Mouse (Mus musculus): ENCODE data around the gene Rnf128.
"Not testable (repeated sequence)": the region's sequence is repeated elsewhere in the genome, so short reads cannot be mapped to it uniquely, and the experiment has no call there.

The Rnf128 gene

GRCm38 (mm10) chrX:139562925-139563461 is at the start of gene Rnf128:
Gene Rnf128, plus strand, starts transcription at chrX:139563316.
- in situ Hi-C loops (cut with MboI) = no loop called here

GRCm38 (mm10) chrX:139516156-139516555 is 47.0 kb upstream of the Rnf128 start:
- in situ Hi-C loops (cut with MboI) = no loop called here

GRCm38 (mm10) chrX:139519251-139519650 is 43.9 kb upstream of the Rnf128 start:
- in situ Hi-C loops (cut with MboI) = no loop called here

- in situ Hi-C loops (cut with MboI) = no loop called here
Observed at GRCm38 (mm10) chrX:139524303-139525091, 38.6 kb upstream of the Rnf128 start.

- in situ Hi-C loops (cut with MboI) = no loop called here
Observed at GRCm38 (mm10) chrX:139525724-139526123, 37.4 kb upstream of the Rnf128 start.

- in situ Hi-C loops (cut with MboI) = no loop called here
Observed at GRCm38 (mm10) chrX:139526984-139527383, 36.1 kb upstream of the Rnf128 start.

- in situ Hi-C loops (cut with MboI) = no loop called here
Observed at GRCm38 (mm10) chrX:139529678-139530077, 33.4 kb upstream of the Rnf128 start.

- in situ Hi-C loops (cut with MboI) = no loop called here
Observed at GRCm38 (mm10) chrX:139532293-139532692, 30.8 kb upstream of the Rnf128 start.

- in situ Hi-C loops (cut with MboI) = no loop called here
Observed at GRCm38 (mm10) chrX:139537641-139538397, 25.3 kb upstream of the Rnf128 start.

GRCm38 (mm10) chrX:139543726-139544125 is 19.4 kb upstream of the Rnf128 start:
- in situ Hi-C loops (cut with MboI) = no loop called here

- in situ Hi-C loops (cut with MboI) = no loop called here
Observed at GRCm38 (mm10) chrX:139550456-139550855, 12.7 kb upstream of the Rnf128 start.

GRCm38 (mm10) chrX:139552090-139552489 is 11.0 kb upstream of the Rnf128 start:
- in situ Hi-C loops (cut with MboI) = no loop called here

- in situ Hi-C loops (cut with MboI) = no loop called here
Observed at GRCm38 (mm10) chrX:139562255-139562924, 726 bp upstream of the Rnf128 start.

GRCm38 (mm10) chrX:139570054-139570453 is 6.9 kb downstream of the Rnf128 start:
- in situ Hi-C loops (cut with MboI) = no loop called here

- in situ Hi-C loops (cut with MboI) = no loop called here
Observed at GRCm38 (mm10) chrX:139578649-139579278, 15.6 kb downstream of the Rnf128 start.

- in situ Hi-C loops (cut with MboI) = no loop called here
Observed at GRCm38 (mm10) chrX:139583616-139584015, 20.5 kb downstream of the Rnf128 start.

- in situ Hi-C loops (cut with MboI) = not testable (repeated sequence)
Observed at GRCm38 (mm10) chrX:139586676-139587075, 23.6 kb downstream of the Rnf128 start.

- in situ Hi-C loops (cut with MboI) = no loop called here
Observed at GRCm38 (mm10) chrX:139596404-139596803, 33.3 kb downstream of the Rnf128 start.

- in situ Hi-C loops (cut with MboI) = no loop called here
Observed at GRCm38 (mm10) chrX:139610033-139610764, 47.1 kb downstream of the Rnf128 start.

- in situ Hi-C loops (cut with MboI) = no loop called here
Observed at GRCm38 (mm10) chrX:139610765-139611300, 47.7 kb downstream of the Rnf128 start.

- in situ Hi-C loops (cut with MboI) = no loop called here
Observed at GRCm38 (mm10) chrX:139614761-139615160, 51.6 kb downstream of the Rnf128 start.
